Mouse (Mus musculus) lung, adult 2 months (tissue): ENCODE results near the gene Rtn4r. TPM values are rescaled to one million over a fixed set of nuclear protein-coding genes. Genes with fewer than 3 reads are reported as not detected.

Source experiments
- DNase-seq: peaks from one replicate; pipeline ENCODE4 v3.0.0; 2022
- H3K4me1 ChIP-seq: fragments of 200-500 bp; 2 replicates; pipeline ENCODE4 v1.6.1; 2011; ENCODE audit warnings: low read length; ENCODE audit not compliant: control insufficient read depth, insufficient read depth
- H3K4me3 ChIP-seq: fragments of 200-500 bp; replicated peaks from 2 replicates; pipeline ENCODE3; 2011; ENCODE audit warnings: low read depth, mild to moderate bottlenecking, control low read depth, low read length; ENCODE audit errors: extremely low read depth
- CTCF ChIP-seq: fragments of 200-500 bp; IDR thresholded peaks from 2 replicates; pipeline ENCODE4 v1.5.1; 2011; ENCODE audit warnings: mild to moderate bottlenecking, low read length, control low read depth; ENCODE audit not compliant: insufficient read depth
- POLR2A ChIP-seq: fragments of 200-500 bp; IDR thresholded peaks from 2 replicates; pipeline ENCODE4 v1.6.1; 2011; ENCODE audit warnings: low read depth, mild to moderate bottlenecking, control low read depth, low read length, borderline replicate concordance; ENCODE audit errors: extremely low read depth
- WGBS: fragments of 180-500 bp; shearing (Covaris S2); methylation state at CpG from one replicate; pipeline ENCODE4 v1.1.7; 2018; 5-methylcytosine and 5-hydroxymethylcytosine counted together
- polyA plus RNA-seq: library from polyadenylated mRNA; depleted of rRNA; stranded (reverse); fragments of >200 nt; gene quantifications from 2 replicates; pipeline ENCODE4 v1.2.3, GENCODE M21; 2012

The Rtn4r gene
- polyA plus RNA-seq, 1 experiment, result 1.1 TPM

DNA sequence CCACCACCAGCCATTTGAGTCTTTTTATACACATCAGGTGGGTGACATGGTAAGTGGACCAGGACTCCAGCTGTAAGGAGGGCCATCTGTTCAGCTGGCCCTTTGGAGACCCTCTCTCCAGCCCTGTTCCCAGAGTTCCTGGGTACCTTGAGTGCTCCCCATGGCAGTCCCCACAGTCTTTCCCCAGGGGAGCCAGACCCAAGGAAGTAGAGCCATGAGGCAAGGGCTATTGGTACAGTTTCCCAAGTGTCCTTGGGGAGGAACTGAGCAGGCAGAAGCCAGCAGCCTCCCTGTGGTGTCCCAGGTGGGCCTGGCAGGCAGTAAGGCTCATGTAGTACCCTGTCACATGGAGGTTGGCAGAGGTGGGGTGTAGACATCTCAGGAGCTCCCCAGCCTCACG is 4.6 kb downstream of the Rtn4r start:
- Histone ChIP-seq H3K4me1 (0 out of 2 replicates have a peak, but pooled peaks cover 1% of the 10 kb centered on the region), H3K4me3 (no peak overlapping the region)
- TF ChIP-seq POLR2A (no peak), CTCF (no peak)
- 82% methylated on average over 1 of the region's 1 CpGs for WGBS
- no peak for DNase-seq

DNA sequence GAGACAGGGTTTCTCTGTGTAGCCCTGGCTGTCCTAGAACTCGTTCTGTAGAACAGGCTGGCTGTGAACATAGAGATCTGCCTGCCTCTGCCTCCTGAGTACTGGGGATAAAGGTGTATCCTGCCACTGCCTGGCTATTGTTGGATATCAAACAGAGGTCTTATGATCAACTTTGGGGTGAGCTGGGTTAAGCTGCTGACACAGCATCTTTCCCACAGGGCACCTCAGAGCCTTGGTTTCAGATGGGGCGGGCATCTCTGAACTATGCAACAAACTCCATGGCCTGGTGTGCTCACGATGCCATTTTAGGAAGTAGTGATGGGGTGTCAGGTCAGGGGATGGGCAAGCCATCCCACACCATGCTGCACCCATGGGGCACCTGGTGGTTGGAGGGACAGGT is 5.1 kb downstream of the Rtn4r start:
- WGBS, result 77% methylated on average over 3 of the region's 3 CpGs
- DNase-seq, result no peak

DNA sequence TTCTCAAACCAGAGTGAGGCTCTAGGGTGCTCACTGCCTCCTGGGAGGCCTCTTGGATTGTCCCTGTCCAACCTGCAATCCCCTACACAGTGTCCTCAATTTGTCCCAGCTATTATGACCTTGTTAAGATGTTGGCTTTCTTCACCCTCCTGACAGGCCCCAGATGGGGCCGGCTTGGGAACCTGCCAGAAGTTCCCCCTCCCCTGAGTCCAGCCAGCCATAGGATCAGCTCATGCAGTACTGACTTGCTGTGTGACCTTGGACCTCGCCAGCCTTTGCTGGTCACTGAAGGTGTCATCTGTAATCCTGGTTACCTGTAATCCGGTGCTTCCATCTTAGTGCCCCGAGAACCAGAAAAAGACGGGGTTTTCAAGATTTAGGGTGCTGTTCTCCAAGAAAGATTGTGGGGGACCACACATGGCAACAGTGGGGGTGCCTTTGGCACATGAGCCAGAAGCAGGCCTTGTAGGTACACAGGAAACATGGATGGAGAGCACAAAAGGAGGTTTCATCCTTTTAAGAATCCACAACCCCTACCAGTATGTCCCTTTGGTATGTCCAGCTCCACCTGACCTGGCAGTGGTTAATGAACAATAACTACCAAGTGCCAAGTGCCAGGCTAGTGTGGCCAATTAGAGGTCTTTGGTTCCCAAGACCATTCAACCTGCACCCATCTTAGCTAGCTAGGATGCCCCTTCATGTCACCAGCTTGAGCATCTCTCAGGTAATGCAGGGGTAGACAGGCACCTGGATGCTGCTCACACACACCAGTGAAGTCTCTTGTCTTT is 5.9 kb downstream of the Rtn4r start:
- no peak for DNase-seq
- Histone ChIP-seq H3K4me3 (no peak overlapping the region), H3K4me1 (no peaks in the 10 kb centered on the region)
- TF ChIP-seq POLR2A (no peak), CTCF (no peak)
- WGBS, result 76% methylated on average over 5 of the region's 5 CpGs

More for the DNA sequence above, 5.1 kb downstream of the Rtn4r start:
- TF ChIP-seq POLR2A (no peak), CTCF (no peak)
- Histone ChIP-seq H3K4me1 (no peaks in the 10 kb centered on the region), H3K4me3 (no peak overlapping the region)

GRCm38 (mm10) chr16:18135196-18135595 is 7.8 kb downstream of the Rtn4r start:
- TF ChIP-seq POLR2A (no peak), CTCF (no peak)
- DNase-seq, result no peak
- H3K4me3 ChIP-seq, result no peak overlapping the region
- 63% methylated on average over 5 of the region's 5 CpGs for WGBS
- no peaks in the 10 kb centered on the region for H3K4me1 ChIP-seq

DNA sequence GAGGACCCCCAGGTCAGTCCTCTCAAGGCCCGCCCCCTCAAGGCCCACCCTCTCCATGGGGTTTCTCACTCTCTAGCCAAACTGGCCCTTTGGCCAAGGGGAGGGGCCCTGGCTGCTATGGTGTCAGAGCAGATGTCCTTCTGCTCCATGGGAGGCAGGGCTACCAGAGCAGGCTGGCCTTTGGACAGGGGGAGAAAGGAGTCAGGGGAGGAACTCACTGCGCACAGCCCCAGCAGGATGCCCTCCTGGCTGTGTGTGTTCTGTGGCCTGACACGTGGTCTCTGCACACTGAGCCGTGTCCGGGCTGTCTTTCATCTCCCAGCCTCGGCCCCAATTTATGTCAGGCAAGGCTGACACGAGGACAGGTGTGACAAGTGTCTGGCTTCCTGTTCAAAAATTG is 8.6 kb downstream of the Rtn4r start:
- TF ChIP-seq POLR2A (no peak), CTCF (no peak)
- WGBS, result 60% methylated on average over 7 of the region's 7 CpGs

DNA sequence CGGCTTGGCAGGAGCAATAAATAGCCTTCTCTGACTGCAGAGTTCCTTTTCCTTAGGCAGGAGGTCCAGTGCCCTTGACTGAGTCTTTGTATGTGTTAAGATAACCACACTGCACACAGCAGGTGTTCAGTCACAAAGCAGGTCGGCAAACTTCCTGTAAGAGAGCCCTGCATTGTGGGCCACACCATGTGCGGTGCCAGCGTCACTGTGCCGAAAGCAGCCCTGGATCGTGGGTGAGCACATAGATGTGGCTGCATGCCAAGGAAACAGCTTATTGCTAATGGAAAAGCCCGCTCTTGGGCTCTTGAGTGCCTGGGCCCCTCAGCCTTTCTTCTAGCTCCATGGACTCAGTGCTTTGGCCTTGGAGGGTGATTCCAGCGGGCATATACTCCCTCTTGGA is 16.8 kb downstream of the Rtn4r start:
- Histone ChIP-seq H3K4me1 (no peaks in the 10 kb centered on the region), H3K4me3 (no peak overlapping the region)
- TF ChIP-seq CTCF (no peak), POLR2A (no peak)
- no peak for DNase-seq
- WGBS, result 28% methylated on average over 8 of the region's 8 CpGs

More for the DNA sequence above, 8.6 kb downstream of the Rtn4r start:
- Histone ChIP-seq H3K4me3 (no peak overlapping the region), H3K4me1 (no peaks in the 10 kb centered on the region)
- DNase-seq, result no peak

DNA sequence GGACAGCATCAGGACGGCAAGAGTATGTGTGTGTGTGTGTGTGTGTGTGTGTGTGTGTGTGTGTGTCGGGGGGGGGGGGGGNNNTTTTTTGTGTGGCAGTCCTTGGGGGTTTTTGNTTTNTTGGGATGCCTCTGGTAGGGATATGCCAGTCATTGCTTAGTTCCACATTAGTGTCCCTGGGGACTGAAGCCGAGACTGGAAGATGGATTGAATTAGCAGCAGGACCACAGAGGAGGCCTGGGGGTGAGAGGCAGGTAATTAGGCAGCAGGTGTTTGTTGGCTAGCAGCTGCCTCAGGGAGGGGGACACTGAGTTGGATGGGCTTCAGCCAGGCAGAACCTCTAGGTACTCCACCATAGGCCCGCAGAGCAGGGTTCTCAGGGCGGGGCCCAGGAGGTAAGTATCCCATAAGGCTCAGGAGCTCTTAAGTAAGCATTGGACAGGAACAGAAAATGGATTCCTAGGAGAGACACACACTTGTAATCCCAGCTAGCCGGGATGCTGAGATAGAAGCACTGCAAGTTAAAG is 18.0 kb downstream of the Rtn4r start:
- no peak overlapping the region for H3K4me3 ChIP-seq
- H3K4me1 ChIP-seq, result no peaks in the 10 kb centered on the region
- DNase-seq, result no peak
- WGBS, result 71% methylated on average over 6 of the region's 6 CpGs
- no peak for TF ChIP-seq POLR2A
- TF ChIP-seq CTCF, result no peak

DNA sequence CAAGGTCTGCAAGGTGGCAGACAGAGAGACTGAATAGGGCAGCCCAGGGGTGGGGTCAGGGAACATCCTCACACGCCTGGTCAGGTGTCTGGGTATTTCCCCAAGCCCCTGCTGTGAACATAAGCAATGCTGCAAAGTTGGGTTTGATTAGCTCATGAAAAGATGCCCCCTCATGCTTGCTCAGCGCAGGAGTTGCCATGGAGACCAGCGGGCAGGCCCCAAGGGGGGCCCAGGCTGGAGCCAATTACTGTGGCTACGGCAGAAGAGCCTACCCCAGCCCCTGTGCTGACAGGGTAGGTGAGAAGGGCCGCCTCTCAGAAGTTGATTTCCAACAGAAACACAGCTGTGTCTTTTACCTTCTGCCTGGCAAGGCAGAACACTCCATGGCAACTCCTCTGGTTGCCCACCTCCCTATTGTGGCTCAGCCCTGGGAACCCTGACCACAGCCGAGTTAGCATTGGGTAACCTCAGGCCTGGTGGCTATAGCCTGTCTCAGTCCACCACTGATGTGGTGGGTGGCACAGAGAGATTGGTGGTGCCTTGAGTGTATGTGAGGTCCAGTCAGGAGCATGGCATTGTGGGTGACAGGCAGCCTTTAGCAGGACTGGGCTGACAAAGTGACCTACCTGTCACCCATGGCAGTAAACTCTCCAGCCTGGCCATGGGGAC is 20.9 kb downstream of the Rtn4r start:
- no peak for TF ChIP-seq CTCF
- no peak for TF ChIP-seq POLR2A
- no peaks in the 10 kb centered on the region for H3K4me1 ChIP-seq
- no peak overlapping the region for H3K4me3 ChIP-seq
- no peak for DNase-seq
- 49% methylated on average over 6 of the region's 6 CpGs for WGBS

GRCm38 (mm10) chr16:18149205-18149604 is 21.8 kb downstream of the Rtn4r start:
- TF ChIP-seq CTCF (no peak), POLR2A (no peak)
- 54% methylated on average over 6 of the region's 6 CpGs for WGBS
- H3K4me1 ChIP-seq, result no peaks in the 10 kb centered on the region
- H3K4me3 ChIP-seq, result no peak overlapping the region
- no peak for DNase-seq
